Mouse (Mus musculus) embryonic facial prominence, embryonic 14.5 days (tissue): Measurements from ENCODE around the gene Rabggta. TPM values are rescaled to one million over a fixed set of nuclear protein-coding genes. Genes with fewer than 3 reads are reported as not detected.
A peak's percentile ranks its signal among the peaks of the same experiment; 100 is the strongest.

ENCODE experiments used
- ATAC-seq: fragments of 200-750 bp; cut with Nextera tagmentation; 2 replicates; pipeline ENCODE4 v1.8.0; 2017; ENCODE audit warnings: low read depth, moderate number of reproducible peaks, moderate TSS enrichment
- DNase-seq: peaks from one replicate; pipeline ENCODE4 v3.0.0-alpha.2; 2015; ENCODE audit warnings: low spot score
- H3K27ac ChIP-seq: fragments of 300-500 bp; sonication (generic); replicated peaks from 2 replicates; pipeline ENCODE4 v1.5.1; 2014; ENCODE audit warnings: low read depth, mild to moderate bottlenecking, low read length, moderate library complexity
- H3K27me3 ChIP-seq: fragments of 300-500 bp; sonication (generic); replicated peaks from 2 replicates; pipeline ENCODE4 v1.6.1; 2014; ENCODE audit warnings: low read length; ENCODE audit not compliant: control insufficient read depth, insufficient read depth
- H3K36me3 ChIP-seq: fragments of 300-500 bp; sonication (generic); 2 replicates; pipeline ENCODE4 v1.6.1; 2014; ENCODE audit warnings: low read length, mixed read lengths; ENCODE audit not compliant: control insufficient read depth, insufficient read depth
- H3K4me1 ChIP-seq: fragments of 300-500 bp; sonication (generic); 2 replicates; pipeline ENCODE4 v1.6.1; 2014; ENCODE audit warnings: antibody characterized with exemption, low read length; ENCODE audit not compliant: control insufficient read depth, insufficient read depth
- H3K4me2 ChIP-seq: fragments of 300-500 bp; sonication (generic); 2 replicates; pipeline ENCODE4 v1.6.1; 2014; ENCODE audit warnings: low read depth, mild to moderate bottlenecking, low read length, moderate library complexity, mixed read lengths
- H3K4me3 ChIP-seq: fragments of 300-500 bp; sonication (generic); 2 replicates; pipeline ENCODE4 v1.5.1; 2014; ENCODE audit warnings: low read depth, mild to moderate bottlenecking, low read length
- H3K9ac ChIP-seq: fragments of 300-500 bp; sonication (generic); 2 replicates; pipeline ENCODE4 v1.6.1; 2014; ENCODE audit warnings: low read depth, mild to moderate bottlenecking, low read length, moderate library complexity, mixed read lengths
- H3K9me3 ChIP-seq: fragments of 300-500 bp; sonication (generic); 2 replicates; pipeline ENCODE4 v1.6.1; 2016; ENCODE audit warnings: low read length; ENCODE audit not compliant: control insufficient read depth
- WGBS: fragments of 180-500 bp; shearing (Covaris S2); extraction: QIAGEN DNeasy Blood & Tissue Kit; methylation state at CpG from one replicate; pipeline ENCODE4 v1.1.7; 2014; 5-methylcytosine and 5-hydroxymethylcytosine counted together
- polyA plus RNA-seq: library from polyadenylated mRNA; unstranded; fragments of >200 nt; fragmentation: Nextera tagmentation; extraction: Ambion mirVana; gene quantifications from 2 replicates; pipeline ENCODE4 v1.2.1, GENCODE M21; 2014

Rabggta gene
- polyA plus RNA-seq: 20.7 and 20.9 TPM in 2 replicates

DNA sequence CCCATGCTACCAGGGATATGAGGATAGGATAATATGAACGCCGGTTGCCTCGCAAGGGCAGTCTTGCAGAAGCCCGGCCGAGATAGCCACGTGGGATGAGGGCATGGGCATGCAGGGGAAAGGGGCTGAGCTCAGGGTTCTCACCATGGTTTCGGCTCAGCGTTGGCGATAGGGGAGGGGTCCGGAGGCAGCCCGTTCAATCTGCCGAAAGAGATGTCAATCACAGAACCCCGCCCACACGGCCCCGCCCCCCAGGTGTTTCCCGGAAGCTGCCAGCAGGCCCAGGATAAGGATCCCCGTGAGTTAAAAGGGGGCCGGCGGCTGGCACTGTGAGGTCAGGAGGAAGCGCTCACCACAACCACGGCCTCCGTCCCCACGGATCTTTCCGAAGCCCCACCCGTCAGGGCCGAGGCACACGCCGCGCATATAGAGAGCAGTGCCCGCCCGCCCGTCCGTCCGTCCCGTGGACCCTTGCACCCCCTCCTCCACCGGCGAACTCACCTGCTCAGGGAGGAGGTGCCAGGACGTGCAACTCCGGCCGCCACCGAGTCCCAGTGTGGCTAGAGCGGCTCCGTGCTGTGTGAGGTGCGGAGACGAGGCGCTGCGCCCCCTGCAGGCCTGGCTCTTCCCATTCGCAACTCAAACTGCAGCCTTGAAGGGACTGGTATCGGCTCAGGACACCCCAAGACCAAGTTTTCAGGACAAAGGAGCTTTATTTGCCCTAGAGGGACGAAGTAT is at the start of gene Rabggta:
Rabggta (minus strand) TSS at position 564 of the 738 bp plus-strand sequence.
- Histone ChIP-seq H3K9me3 (no peaks in the 10 kb centered on the region), H3K4me1 (0 out of 2 replicates have a peak, but pooled peaks cover 3% of the 10 kb centered on the region), H3K9ac (peak within 1 kb of the TSS; percentile 80), H3K4me2 (peak within 1 kb of the TSS; percentile 62), H3K27me3 (no peaks in the 10 kb centered on the region), H3K4me3 (peak within 1 kb of the TSS; percentile 84), H3K27ac (peak within 1 kb of the TSS; percentile 79), H3K36me3 (peaks cover 24% of the 10 kb centered on the region)
- ATAC-seq (peak; percentile 98), DNase-seq (peak; percentile 97)
- WGBS: under 1% methylated on average over 31 of the region's 50 CpGs

- Histone ChIP-seq H3K4me2 (no peak overlapping the region), H3K4me3 (no peak overlapping the region), H3K4me1 (no peaks in the 10 kb centered on the region; the same call in 1 of the 2 replicates), H3K27me3 (peaks cover 29% of the 10 kb centered on the region), H3K9me3 (no peaks in the 10 kb centered on the region), H3K27ac (no peak overlapping the region), H3K9ac (no peak overlapping the region), H3K36me3 (no peaks in the 10 kb centered on the region; the same call in 1 of the 2 replicates)
- DNase-seq: no peak
- no peak for ATAC-seq
- WGBS: 72% methylated on average over 16 of the region's 16 CpGs
Observed at GRCm38 (mm10) chr14:55769087-55769703, 47.1 kb upstream of the Rabggta start.

- Histone ChIP-seq H3K27ac (no peak overlapping the region), H3K4me3 (no peak overlapping the region), H3K9ac (no peak overlapping the region), H3K9me3 (no peaks in the 10 kb centered on the region), H3K4me2 (no peak overlapping the region), H3K4me1 (no peaks in the 10 kb centered on the region; the same call in 1 of the 2 replicates), H3K27me3 (peaks cover 29% of the 10 kb centered on the region), H3K36me3 (no peaks in the 10 kb centered on the region; the same call in 1 of the 2 replicates)
- WGBS: 83% methylated on average over 6 of the region's 6 CpGs
- ATAC-seq (no peak), DNase-seq (no peak)
Observed at GRCm38 (mm10) chr14:55768555-55768954, 46.5 kb upstream of the Rabggta start.

DNA sequence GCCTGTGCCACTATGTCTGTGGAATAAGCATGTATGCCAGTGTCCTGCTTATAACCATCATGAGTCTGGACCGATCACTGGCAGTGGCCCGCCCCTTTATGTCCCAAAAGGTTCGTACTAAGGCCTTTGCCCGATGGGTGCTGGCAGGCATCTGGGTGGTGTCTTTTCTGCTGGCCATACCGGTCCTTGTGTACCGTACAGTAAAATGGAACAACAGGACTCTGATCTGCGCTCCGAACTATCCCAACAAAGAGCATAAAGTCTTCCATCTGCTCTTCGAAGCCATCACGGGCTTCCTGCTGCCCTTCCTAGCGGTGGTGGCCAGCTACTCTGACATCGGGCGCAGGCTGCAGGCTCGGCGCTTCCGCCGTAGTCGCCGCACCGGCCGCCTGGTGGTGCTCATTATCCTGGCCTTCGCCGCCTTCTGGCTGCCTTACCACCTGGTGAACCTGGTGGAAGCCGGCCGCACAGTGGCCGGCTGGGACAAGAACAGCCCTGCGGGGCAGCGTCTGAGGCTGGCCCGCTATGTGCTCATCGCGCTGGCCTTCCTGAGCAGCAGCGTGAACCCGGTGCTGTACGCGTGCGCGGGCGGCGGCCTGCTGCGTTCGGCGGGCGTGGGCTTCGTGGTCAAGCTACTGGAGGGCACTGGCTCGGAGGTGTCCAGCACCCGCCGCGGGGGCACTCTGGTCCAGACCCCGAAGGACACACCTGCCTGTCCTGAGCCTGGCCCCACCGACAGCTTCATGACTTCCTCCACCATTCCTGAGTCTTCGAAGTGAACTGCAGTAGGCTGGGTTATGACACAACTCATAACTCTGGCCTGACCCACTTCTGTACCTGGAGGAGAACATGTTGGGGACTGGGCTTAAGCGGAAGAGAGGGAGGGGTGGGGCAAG is 45.7 kb upstream of the Rabggta start:
- H3K9ac ChIP-seq: peak overlapping the region; percentile 62
- H3K27me3 ChIP-seq: peaks cover 29% of the 10 kb centered on the region
- H3K4me2 ChIP-seq: peak overlapping the region; percentile 76
- DNase-seq: peak; percentile 55
- peak; percentile 47; the same call in 1 of the 2 replicates for ATAC-seq
- H3K4me3 ChIP-seq: peak overlapping the region; percentile 43
- H3K36me3 ChIP-seq: no peaks in the 10 kb centered on the region; the same call in 1 of the 2 replicates
- H3K27ac ChIP-seq: no peak overlapping the region
- 12% methylated on average over 40 of the region's 52 CpGs for WGBS
- peaks cover under 1% of the 10 kb centered on the region; the same call in 1 of the 2 replicates for H3K4me1 ChIP-seq
- no peaks in the 10 kb centered on the region for H3K9me3 ChIP-seq

- H3K27me3 ChIP-seq: peaks cover 43% of the 10 kb centered on the region
- 74% methylated on average over 4 of the region's 4 CpGs for WGBS
Observed at GRCm38 (mm10) chr14:55765696-55766095, 43.6 kb upstream of the Rabggta start, which contains the start of gene Ltb4r1. Gene Ltb4r1, plus strand, starts transcription at chr14:55765962.

DNA sequence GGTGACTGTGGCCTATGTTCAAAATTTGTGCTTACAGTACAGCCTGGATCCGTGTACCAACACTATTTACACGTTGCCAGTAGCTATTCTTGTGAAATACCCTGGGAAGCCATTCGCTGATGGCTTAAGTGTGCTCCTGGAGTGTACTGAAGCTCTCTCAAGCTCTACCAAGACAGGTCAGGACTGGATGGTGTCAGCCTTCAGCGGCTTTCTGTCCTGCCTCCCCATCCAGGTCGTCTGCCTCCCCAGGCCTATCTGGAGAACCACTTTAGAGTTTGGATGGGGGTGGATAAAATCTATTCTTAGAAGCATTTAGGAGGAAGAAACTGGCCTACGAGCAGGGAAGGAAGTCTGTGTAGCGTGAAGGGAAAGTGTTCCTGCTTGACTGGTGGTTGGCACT is 41.1 kb upstream of the Rabggta start:
- Histone ChIP-seq H3K9ac (peak overlapping the region; percentile 76), H3K4me2 (peak overlapping the region; percentile 95), H3K9me3 (no peaks in the 10 kb centered on the region), H3K4me1 (peaks cover 9% of the 10 kb centered on the region; the same call in 1 of the 2 replicates), H3K27me3 (peaks cover 37% of the 10 kb centered on the region), H3K27ac (peak overlapping the region; percentile 40; the same call in 1 of the 2 replicates), H3K4me3 (no peak overlapping the region; the same call in 1 of the 2 replicates), H3K36me3 (no peaks in the 10 kb centered on the region)
- no peak for DNase-seq
- 56% methylated on average over 7 of the region's 7 CpGs for WGBS
- ATAC-seq: no peak

More at GRCm38 (mm10) chr14:55765696-55766095, 43.6 kb upstream of the Rabggta start, which contains the start of gene Ltb4r1:
- Histone ChIP-seq H3K27ac (no peak within 1 kb of the TSS), H3K9me3 (no peaks in the 10 kb centered on the region), H3K36me3 (no peaks in the 10 kb centered on the region; the same call in 1 of the 2 replicates), H3K9ac (no peak within 1 kb of the TSS), H3K4me3 (no peak within 1 kb of the TSS), H3K4me1 (peaks cover 9% of the 10 kb centered on the region; the same call in 1 of the 2 replicates), H3K4me2 (no peak within 1 kb of the TSS)
- DNase-seq: no peak
- ATAC-seq: no peak

- no peaks in the 10 kb centered on the region for H3K9me3 ChIP-seq
- H3K4me1 ChIP-seq: peaks cover 9% of the 10 kb centered on the region; the same call in 1 of the 2 replicates
- peak; percentile 80 for ATAC-seq
- peak; percentile 55 for DNase-seq
- peak overlapping the region; percentile 76 for H3K9ac ChIP-seq
- H3K4me2 ChIP-seq: peak overlapping the region; percentile 95
- H3K4me3 ChIP-seq: peak overlapping the region; percentile 55
- no peaks in the 10 kb centered on the region for H3K36me3 ChIP-seq
- 0% methylated on average over 40 of the region's 77 CpGs for WGBS
- H3K27ac ChIP-seq: peak overlapping the region; percentile 40
- H3K27me3 ChIP-seq: peaks cover 30% of the 10 kb centered on the region
Observed at GRCm38 (mm10) chr14:55762001-55762821, 40.1 kb upstream of the Rabggta start.
